Mouse (Mus musculus): ENCODE measurements around the gene Trp53tg5.

GRCm38 (mm10) chr2:164434681-164435080 is 38.8 kb downstream of the Trp53tg5 start:
- TF ChIP-seq CTCF (IDR thresholded peaks at IDR 0.05; ENCODE audit: insufficient read depth, low read length) (no peak), POLR2A (IDR thresholded peaks at IDR 0.05; ENCODE audit: borderline replicate concordance, extremely low read depth, low read depth, low read length) (no peak)
